Mouse (Mus musculus): Measurements from ENCODE around the gene Fstl4. TPM values are rescaled to one million over a fixed set of nuclear protein-coding genes. Genes with fewer than 3 reads are reported as not detected.

The Fstl4 gene
- total and polyA plus RNA-seq, 2 experiments from 2014 or later = 7.4 to 8.1 TPM

DNA sequence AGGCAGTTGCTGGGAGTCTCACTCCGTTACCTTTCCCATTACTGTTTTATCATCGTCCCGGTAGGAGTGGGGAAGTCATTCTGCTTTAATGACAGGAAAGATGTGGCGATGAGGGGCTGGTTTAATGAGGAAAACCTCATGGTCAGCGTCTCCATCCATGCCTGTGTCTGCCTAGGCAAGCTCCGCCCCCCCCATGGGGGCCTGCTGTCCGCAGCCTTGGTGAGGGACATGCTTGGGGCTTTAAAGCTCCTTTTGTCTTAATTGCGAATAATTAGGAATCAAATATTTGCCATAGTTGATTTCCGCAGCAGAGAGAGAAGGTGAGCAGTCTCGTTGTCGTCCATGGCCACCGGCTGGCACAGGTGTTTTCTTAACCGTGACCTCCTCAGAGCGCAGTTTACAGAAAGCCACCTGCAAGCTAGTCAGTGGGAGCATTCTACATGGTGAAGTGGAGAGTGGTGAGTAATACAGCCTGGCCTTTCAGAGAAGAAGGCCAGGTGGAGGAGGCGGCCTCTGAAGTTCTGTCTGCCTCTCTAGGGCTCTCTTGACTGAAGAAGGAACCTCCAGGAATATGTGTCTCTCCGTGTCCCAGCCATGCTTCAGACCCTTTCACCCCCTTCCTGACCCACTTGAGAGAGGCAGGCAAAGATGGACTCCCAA, 232.1 kb downstream of the Fstl4 start:
- H3K9ac ChIP-seq = no peak overlapping the region
- H3K4me1 ChIP-seq (ENCODE audit: insufficient read depth) = no peaks in the 10 kb centered on the region
- 76% methylated on average over 16 of the region's 16 CpGs for WGBS
- TF ChIP-seq CTCF (IDR thresholded peaks at IDR 0.05; ENCODE audit: low read depth) = no peak
- no peak overlapping the region for H3K27ac ChIP-seq (ENCODE audit: low read depth, low read length)
- H3K4me3 ChIP-seq (ENCODE audit: low read depth, low read length) = no peak overlapping the region
- ATAC-seq = no peak
- H3K9me3 ChIP-seq (ENCODE audit: low read length) = no peaks in the 10 kb centered on the region
- no peak overlapping the region for H3K4me2 ChIP-seq (ENCODE audit: low read depth)
- DNase-seq = no peak
- no peaks in the 10 kb centered on the region for H3K27me3 ChIP-seq (ENCODE audit: insufficient read depth, low read length)
- no peaks in the 10 kb centered on the region for H3K36me3 ChIP-seq (ENCODE audit: insufficient read depth)

- DNase-seq (no peak), ATAC-seq (peak; percentile 77)
- no peak overlapping the region for H3K4me3 ChIP-seq (ENCODE audit: low read depth, low read length)
- no peaks in the 10 kb centered on the region for H3K27me3 ChIP-seq (ENCODE audit: insufficient read depth, low read length)
- no peaks in the 10 kb centered on the region for H3K4me1 ChIP-seq (ENCODE audit: insufficient read depth)
- H3K9me3 ChIP-seq (ENCODE audit: low read length) = no peaks in the 10 kb centered on the region
- no peak overlapping the region for H3K27ac ChIP-seq (ENCODE audit: low read depth, low read length)
- TF ChIP-seq CTCF (IDR thresholded peaks at IDR 0.05; ENCODE audit: low read depth) = no peak
- H3K9ac ChIP-seq = no peak overlapping the region
- H3K4me2 ChIP-seq (ENCODE audit: low read depth) = no peak overlapping the region
- 23% methylated on average over 4 of the region's 4 CpGs for WGBS
- H3K36me3 ChIP-seq (ENCODE audit: insufficient read depth) = no peaks in the 10 kb centered on the region
Measured at GRCm38 (mm10) chr11:52997421-52997820, 233.0 kb downstream of the Fstl4 start.

GRCm38 (mm10) chr11:53000226-53000625, 235.8 kb downstream of the Fstl4 start:
- no peaks in the 10 kb centered on the region for H3K4me1 ChIP-seq (ENCODE audit: insufficient read depth)
- TF ChIP-seq CTCF (IDR thresholded peaks at IDR 0.05; ENCODE audit: low read depth) = no peak
- H3K27me3 ChIP-seq (ENCODE audit: insufficient read depth, low read length) = no peaks in the 10 kb centered on the region
- no peaks in the 10 kb centered on the region for H3K9me3 ChIP-seq (ENCODE audit: low read length)
- WGBS = 88% methylated on average over 11 of the region's 11 CpGs
- no peak for DNase-seq
- ATAC-seq = no peak
- no peak overlapping the region for H3K4me2 ChIP-seq (ENCODE audit: low read depth)
- no peaks in the 10 kb centered on the region for H3K36me3 ChIP-seq (ENCODE audit: insufficient read depth)
- H3K4me3 ChIP-seq (ENCODE audit: low read depth, low read length) = no peak overlapping the region
- H3K9ac ChIP-seq = no peak overlapping the region
- no peak overlapping the region for H3K27ac ChIP-seq (ENCODE audit: low read depth, low read length)

- Histone ChIP-seq H3K27ac (ENCODE audit: low read depth, low read length) (no peak overlapping the region), H3K36me3 (ENCODE audit: insufficient read depth) (no peaks in the 10 kb centered on the region), H3K27me3 (ENCODE audit: insufficient read depth, low read length) (no peaks in the 10 kb centered on the region), H3K4me3 (ENCODE audit: low read depth, low read length) (no peak overlapping the region), H3K4me1 (ENCODE audit: insufficient read depth) (no peaks in the 10 kb centered on the region), H3K9ac (no peak overlapping the region), H3K4me2 (ENCODE audit: low read depth) (no peak overlapping the region), H3K9me3 (ENCODE audit: low read length) (no peaks in the 10 kb centered on the region)
- no peak for ATAC-seq
- no peak for DNase-seq
- TF ChIP-seq CTCF (IDR thresholded peaks at IDR 0.05; ENCODE audit: low read depth) = no peak
- 70% methylated on average over 7 of the region's 7 CpGs for WGBS
Measured at GRCm38 (mm10) chr11:53003361-53003760, 238.9 kb downstream of the Fstl4 start.

DNA sequence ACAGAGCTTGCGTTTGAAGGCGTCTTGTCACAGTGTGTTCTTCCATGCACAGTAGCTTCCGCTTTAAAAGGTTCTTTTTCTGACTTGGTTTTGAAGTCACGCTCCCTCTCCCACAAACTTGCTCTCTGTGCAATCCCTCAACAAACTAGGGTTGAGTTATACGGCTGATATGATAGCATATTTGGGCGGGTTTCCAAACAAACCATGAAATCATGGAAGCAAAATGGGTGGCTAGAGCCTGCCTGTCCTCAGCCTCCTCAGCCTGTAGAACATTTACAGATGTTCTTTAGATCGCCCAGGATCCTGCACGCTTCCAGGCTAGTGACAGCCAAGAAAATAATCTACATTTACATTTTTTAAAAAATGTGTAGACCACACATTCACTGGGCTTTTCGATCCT, 239.4 kb downstream of the Fstl4 start:
- Histone ChIP-seq H3K4me3 (ENCODE audit: low read depth, low read length) (no peak overlapping the region), H3K9me3 (ENCODE audit: low read length) (no peaks in the 10 kb centered on the region), H3K27me3 (ENCODE audit: insufficient read depth, low read length) (no peaks in the 10 kb centered on the region), H3K9ac (no peak overlapping the region), H3K27ac (ENCODE audit: low read depth, low read length) (no peak overlapping the region), H3K4me1 (ENCODE audit: insufficient read depth) (no peaks in the 10 kb centered on the region), H3K4me2 (ENCODE audit: low read depth) (no peak overlapping the region), H3K36me3 (ENCODE audit: insufficient read depth) (no peaks in the 10 kb centered on the region)
- no peak for TF ChIP-seq CTCF (IDR thresholded peaks at IDR 0.05; ENCODE audit: low read depth)
- ATAC-seq (no peak), DNase-seq (no peak)
- whole genome bisulfite sequencing = 91% methylated on average over 9 of the region's 9 CpGs

GRCm38 (mm10) chr11:53009597-53009996, 245.2 kb downstream of the Fstl4 start:
- no peak overlapping the region for H3K4me2 ChIP-seq (ENCODE audit: low read depth)
- no peaks in the 10 kb centered on the region for H3K4me1 ChIP-seq (ENCODE audit: insufficient read depth)
- no peak for DNase-seq
- no peaks in the 10 kb centered on the region for H3K36me3 ChIP-seq (ENCODE audit: insufficient read depth)
- no peak overlapping the region for H3K9ac ChIP-seq
- no peaks in the 10 kb centered on the region for H3K27me3 ChIP-seq (ENCODE audit: insufficient read depth, low read length)
- no peak for TF ChIP-seq CTCF (IDR thresholded peaks at IDR 0.05; ENCODE audit: low read depth)
- no peaks in the 10 kb centered on the region for H3K9me3 ChIP-seq (ENCODE audit: low read length)
- H3K27ac ChIP-seq (ENCODE audit: low read depth, low read length) = no peak overlapping the region
- H3K4me3 ChIP-seq (ENCODE audit: low read depth, low read length) = no peak overlapping the region
- WGBS = 69% methylated on average over 7 of the region's 7 CpGs
- no peak for ATAC-seq

GRCm38 (mm10) chr11:53011996-53012505, 247.6 kb downstream of the Fstl4 start:
- no peak for ATAC-seq
- 70% methylated on average over 6 of the region's 6 CpGs for WGBS

More at GRCm38 (mm10) chr11:53011996-53012505, 247.6 kb downstream of the Fstl4 start:
- TF ChIP-seq CTCF (IDR thresholded peaks at IDR 0.05; ENCODE audit: low read depth) = peak; percentile 34
- Histone ChIP-seq H3K36me3 (ENCODE audit: insufficient read depth) (no peaks in the 10 kb centered on the region), H3K27ac (ENCODE audit: low read depth, low read length) (no peak overlapping the region), H3K4me2 (ENCODE audit: low read depth) (no peak overlapping the region), H3K9me3 (ENCODE audit: low read length) (no peaks in the 10 kb centered on the region), H3K27me3 (ENCODE audit: insufficient read depth, low read length) (no peaks in the 10 kb centered on the region), H3K4me3 (ENCODE audit: low read depth, low read length) (no peak overlapping the region), H3K4me1 (ENCODE audit: insufficient read depth) (no peaks in the 10 kb centered on the region), H3K9ac (no peak overlapping the region)
- DNase-seq = no peak
